Mouse (Mus musculus) kidney, adult 2 months (tissue): Measurements from ENCODE around the gene Hprt. TPM values are rescaled to one million over a fixed set of nuclear protein-coding genes. Genes with fewer than 3 reads are reported as not detected.

Experiments used
- DNase-seq: peaks from one replicate; pipeline ENCODE4 v3.0.0; 2021
- H3K27ac ChIP-seq: fragments of 200-500 bp; 2 replicates; pipeline ENCODE4 v1.5.1; 2012; ENCODE audit warnings: low read depth, low read length, control low read depth, inconsistent platforms; ENCODE audit not compliant: insufficient read depth
- H3K27me3 ChIP-seq: fragments of 200-500 bp; replicated peaks from 2 replicates; pipeline ENCODE4 v1.6.1; 2012; ENCODE audit warnings: mild to moderate bottlenecking, moderate library complexity, low read length, inconsistent platforms; ENCODE audit not compliant: control insufficient read depth, insufficient read depth
- H3K36me3 ChIP-seq: fragments of 200-500 bp; 2 replicates; pipeline ENCODE4 v1.6.1; 2012; ENCODE audit warnings: mild to moderate bottlenecking, moderate library complexity, low read length, inconsistent platforms; ENCODE audit not compliant: control insufficient read depth, insufficient read depth
- H3K4me1 ChIP-seq: fragments of 200-500 bp; 2 replicates; pipeline ENCODE4 v1.6.1; 2011; ENCODE audit warnings: low read length; ENCODE audit not compliant: control insufficient read depth, insufficient read depth
- H3K4me3 ChIP-seq: fragments of 200-500 bp; 2 replicates; pipeline ENCODE4 v1.5.1; 2011; ENCODE audit warnings: mild to moderate bottlenecking, low read depth, low read length, control low read depth; ENCODE audit not compliant: insufficient read depth
- CTCF ChIP-seq: fragments of 200-500 bp; conservative IDR thresholded peaks from 2 replicates; pipeline ENCODE4 v1.5.1; 2011; ENCODE audit warnings: low read depth, mild to moderate bottlenecking, control low read depth, low read length, moderate library complexity, mixed read lengths; ENCODE audit not compliant: insufficient read depth, insufficient read length
- POLR2A ChIP-seq: fragments of 200-500 bp; IDR thresholded peaks from one replicate; pipeline ENCODE4 v1.6.1; 2011; ENCODE audit warnings: low read depth, low read length, control low read depth
- WGBS: fragments of 180-500 bp; shearing (Covaris S2); methylation state at CpG from one replicate; pipeline ENCODE4 v1.1.7; 2018; 5-methylcytosine and 5-hydroxymethylcytosine counted together
- polyA plus RNA-seq: library from polyadenylated mRNA; depleted of rRNA; stranded (reverse); fragments of >200 nt; gene quantifications from 2 replicates; pipeline ENCODE4 v1.2.3, GENCODE M21; 2012

Gene Hprt
- polyA plus RNA-seq, 1 experiment: 28.9 TPM

DNA sequence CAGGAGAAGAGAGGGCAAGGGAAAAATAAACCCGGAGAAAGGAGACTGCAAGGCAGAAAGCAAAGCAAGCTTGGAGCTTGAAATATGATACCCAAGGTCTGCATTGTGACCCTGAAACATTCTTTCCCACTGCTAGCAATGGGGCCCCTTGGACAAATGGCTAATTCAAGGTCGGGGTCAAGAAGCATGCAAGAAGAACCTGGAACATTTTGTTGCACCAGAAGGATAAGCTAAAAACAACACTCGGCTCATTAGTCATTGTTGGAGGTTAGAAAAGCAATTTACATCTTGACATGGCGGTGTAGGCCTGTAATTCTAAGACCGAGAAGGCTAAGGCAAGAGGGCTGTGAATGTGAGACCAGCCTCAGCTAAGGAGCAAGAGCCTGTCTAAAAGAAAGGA, 51.7 kb downstream of the Hprt start:
- WGBS: 35% methylated on average over 5 of the region's 5 CpGs
- Histone ChIP-seq H3K27me3 (no peaks in the 10 kb centered on the region), H3K27ac (no peak overlapping the region), H3K36me3 (no peaks in the 10 kb centered on the region), H3K4me1 (no peaks in the 10 kb centered on the region), H3K4me3 (no peak overlapping the region)
- TF ChIP-seq CTCF: no peak
- no peak for TF ChIP-seq POLR2A
- DNase-seq: peak; percentile 22

DNA sequence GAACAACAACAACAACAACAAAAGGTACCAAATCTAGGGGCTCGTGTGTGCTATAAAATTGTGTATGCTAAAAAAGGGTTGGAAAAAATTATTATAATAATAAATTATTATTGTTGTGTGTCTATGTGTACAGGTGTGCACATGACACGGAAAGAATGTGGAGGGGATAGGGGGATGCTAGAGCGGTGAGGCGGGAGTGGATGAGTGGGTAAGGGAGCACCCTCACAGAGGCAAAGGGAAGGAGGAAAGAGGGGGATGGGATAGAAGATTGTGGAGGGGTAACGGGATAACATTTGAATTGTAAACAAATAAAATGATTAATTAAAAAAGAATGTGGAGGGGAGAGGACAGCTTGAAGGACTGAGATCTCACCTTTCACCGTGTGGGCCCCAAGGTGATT, 52.2 kb downstream of the Hprt start:
- no peaks in the 10 kb centered on the region for H3K36me3 ChIP-seq
- no peak for DNase-seq
- H3K27ac ChIP-seq: no peak overlapping the region
- H3K27me3 ChIP-seq: no peaks in the 10 kb centered on the region
- TF ChIP-seq CTCF (no peak), POLR2A (no peak)
- H3K4me3 ChIP-seq: no peak overlapping the region
- H3K4me1 ChIP-seq: no peaks in the 10 kb centered on the region
- WGBS: 86% methylated on average over 6 of the region's 6 CpGs

DNA sequence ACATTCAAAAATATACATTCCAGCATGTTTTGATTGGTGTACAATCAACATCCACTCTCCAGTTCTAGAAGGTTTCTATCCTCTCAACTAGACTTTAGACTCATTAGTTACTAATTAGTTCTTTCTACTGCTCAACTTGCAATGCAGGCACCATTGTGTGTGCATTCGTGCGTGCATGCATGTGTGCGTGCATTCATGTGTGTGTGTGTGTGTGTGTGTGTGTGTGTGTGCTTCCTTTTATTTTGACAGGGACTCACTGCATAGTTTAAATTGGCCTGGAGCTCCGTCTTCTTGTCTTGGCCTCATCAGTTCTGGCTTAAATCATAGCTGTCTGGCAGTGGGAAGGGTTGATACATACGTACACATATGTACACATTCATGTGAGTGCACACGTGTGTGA, 53.1 kb downstream of the Hprt start:
- DNase-seq: peak; percentile 10
- H3K4me3 ChIP-seq: no peak overlapping the region
- TF ChIP-seq POLR2A (no peak), CTCF (no peak)
- no peak overlapping the region for H3K27ac ChIP-seq
- no peaks in the 10 kb centered on the region for H3K36me3 ChIP-seq
- 59% methylated on average over 6 of the region's 6 CpGs for WGBS
- H3K4me1 ChIP-seq: 0 out of 2 replicates have a peak, but pooled peaks cover 2% of the 10 kb centered on the region
- H3K27me3 ChIP-seq: no peaks in the 10 kb centered on the region

DNA sequence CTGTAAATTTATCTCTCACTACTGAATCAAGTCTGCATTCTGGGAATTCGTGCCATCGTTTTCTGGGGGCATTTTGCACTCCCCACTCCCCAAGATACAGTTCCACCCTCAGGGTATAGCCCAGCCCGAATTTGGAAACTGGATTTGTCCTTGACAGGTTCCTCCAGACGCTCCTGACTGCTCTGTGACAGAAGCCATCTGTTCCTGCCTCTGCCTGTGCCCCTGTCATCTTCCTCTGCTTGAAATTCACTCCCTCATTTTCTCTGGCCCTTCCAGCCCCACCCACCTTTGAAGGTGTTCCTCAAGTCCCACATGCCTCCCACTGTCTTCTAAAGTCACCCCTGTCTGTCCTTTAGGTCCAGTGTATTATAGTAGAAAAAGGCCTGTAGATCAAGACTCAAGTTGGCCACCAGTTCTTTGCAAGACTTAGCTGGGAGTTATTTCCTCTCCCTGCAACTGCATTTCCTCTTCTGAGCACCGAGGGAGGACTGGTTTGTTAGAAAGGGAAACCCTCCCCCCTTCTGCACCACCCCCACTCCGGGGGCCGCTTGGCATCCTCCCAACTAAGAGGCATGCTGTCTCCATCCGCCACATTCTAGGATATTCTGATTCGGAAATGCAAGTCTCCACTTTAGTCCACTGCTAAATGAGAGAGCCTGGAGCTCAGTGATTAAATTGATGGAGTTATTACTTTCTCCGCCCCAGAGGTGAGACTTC, 57.4 kb downstream of the Hprt start:
- peak; percentile 71 for DNase-seq
- no peak for TF ChIP-seq POLR2A
- TF ChIP-seq CTCF: no peak

DNA sequence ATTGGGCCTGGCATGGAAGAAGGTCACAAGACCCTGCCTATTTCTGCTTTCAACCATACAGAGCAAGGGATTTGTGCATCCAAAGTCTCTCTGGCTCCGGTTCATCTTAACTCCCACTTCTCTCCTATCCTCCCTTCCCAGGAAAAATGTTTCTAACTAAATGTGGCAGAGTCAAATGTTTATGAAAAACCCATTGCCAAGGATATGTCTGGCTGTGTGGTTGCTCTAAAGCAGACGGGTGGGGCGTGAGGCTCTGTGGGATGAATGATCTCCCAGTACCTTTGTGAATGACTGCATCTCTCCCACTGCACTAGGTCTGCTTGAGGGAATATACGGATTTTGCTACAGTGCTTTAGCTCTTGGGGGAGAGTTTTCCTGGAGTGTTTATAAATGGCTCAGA, 58.1 kb downstream of the Hprt start:
- H3K4me1 ChIP-seq: 0 out of 2 replicates have a peak, but pooled peaks cover 2% of the 10 kb centered on the region
- H3K36me3 ChIP-seq: no peaks in the 10 kb centered on the region
- no peak overlapping the region for H3K4me3 ChIP-seq
- 69% methylated on average over 4 of the region's 4 CpGs for WGBS
- no peaks in the 10 kb centered on the region for H3K27me3 ChIP-seq
- no peak overlapping the region for H3K27ac ChIP-seq
- TF ChIP-seq CTCF: no peak
- no peak for TF ChIP-seq POLR2A
- no peak for DNase-seq

More for the DNA sequence above, 57.4 kb downstream of the Hprt start:
- H3K4me1 ChIP-seq: 0 out of 2 replicates have a peak, but pooled peaks cover 2% of the 10 kb centered on the region
- H3K27me3 ChIP-seq: no peaks in the 10 kb centered on the region
- H3K27ac ChIP-seq: 0 out of 2 replicates have a peak overlapping the region, but pooled peaks have one; percentile 46
- no peaks in the 10 kb centered on the region for H3K36me3 ChIP-seq
- no peak overlapping the region for H3K4me3 ChIP-seq
- WGBS: 29% methylated on average over 10 of the region's 10 CpGs

DNA sequence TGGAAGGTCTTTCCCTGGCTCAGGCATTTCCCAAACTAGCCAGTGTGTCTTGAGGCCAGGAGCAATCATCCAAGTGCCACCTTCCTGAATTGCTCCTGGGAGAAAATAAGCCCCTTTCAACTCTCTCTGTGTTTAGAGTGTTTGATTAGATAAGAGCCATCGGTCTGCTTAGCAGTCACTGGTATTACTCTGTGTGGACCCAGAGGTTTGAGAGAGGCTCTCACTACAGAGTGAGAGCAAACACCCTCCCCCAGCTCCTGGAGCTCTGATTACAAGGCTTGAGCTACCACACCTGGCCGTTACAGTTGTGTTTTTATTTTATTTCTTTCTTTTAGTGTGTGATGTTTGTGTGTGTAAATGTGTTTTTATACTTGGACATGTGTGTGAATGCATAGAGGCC, 59.0 kb downstream of the Hprt start:
- TF ChIP-seq CTCF (no peak), POLR2A (no peak)
- DNase-seq: no peak
- Histone ChIP-seq H3K27me3 (no peaks in the 10 kb centered on the region), H3K27ac (no peak overlapping the region), H3K4me3 (no peak overlapping the region), H3K36me3 (no peaks in the 10 kb centered on the region), H3K4me1 (0 out of 2 replicates have a peak, but pooled peaks cover 2% of the 10 kb centered on the region)
- WGBS: 62% methylated on average over 2 of the region's 2 CpGs

DNA sequence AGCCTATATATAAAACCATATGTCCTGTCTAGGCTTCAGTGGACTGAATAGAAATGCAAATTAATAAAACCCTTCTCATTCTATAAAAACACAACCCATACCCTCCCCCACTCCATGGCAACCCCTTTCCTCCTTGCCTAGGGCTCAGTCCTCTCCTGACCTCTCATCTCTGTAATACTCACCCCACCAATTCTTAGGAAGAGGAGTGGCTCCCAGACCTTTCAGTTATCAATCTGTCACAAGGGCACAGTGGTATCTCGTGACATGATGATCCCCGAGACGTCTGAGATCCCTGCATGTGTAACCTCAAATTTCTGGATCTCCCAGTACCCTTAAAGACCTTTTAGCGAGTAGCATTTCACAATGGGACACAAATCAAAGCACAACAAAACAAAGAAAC, 61.3 kb downstream of the Hprt start:
- no peak for DNase-seq
- 0 out of 2 replicates have a peak, but pooled peaks cover 2% of the 10 kb centered on the region for H3K4me1 ChIP-seq
- H3K27me3 ChIP-seq: no peaks in the 10 kb centered on the region
- 84% methylated on average over 4 of the region's 4 CpGs for WGBS
- H3K4me3 ChIP-seq: no peak overlapping the region
- no peak overlapping the region for H3K27ac ChIP-seq
- TF ChIP-seq CTCF (no peak), POLR2A (no peak)
- H3K36me3 ChIP-seq: no peaks in the 10 kb centered on the region

DNA sequence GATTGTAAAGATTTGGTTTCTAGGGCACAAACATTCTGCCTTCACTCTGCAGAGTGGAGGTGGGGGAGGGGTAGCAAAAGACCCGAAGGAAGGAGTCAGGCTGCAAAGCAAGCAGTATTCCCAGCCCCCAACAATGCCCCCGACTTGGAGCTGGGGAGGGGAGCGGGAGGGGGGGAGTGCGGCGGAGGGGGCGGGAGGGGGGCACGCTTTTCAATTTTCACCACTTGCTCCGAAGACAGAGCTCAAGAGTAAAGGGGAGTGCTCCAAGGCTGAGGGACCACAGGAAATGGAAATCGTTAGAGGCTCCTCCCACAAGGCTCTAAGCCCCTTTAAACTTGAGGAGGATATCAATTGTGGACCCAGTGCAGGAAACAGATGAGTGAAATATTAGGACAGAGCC, 62.4 kb downstream of the Hprt start:
- TF ChIP-seq POLR2A (no peak), CTCF (no peak)
- Histone ChIP-seq H3K36me3 (no peaks in the 10 kb centered on the region), H3K27me3 (no peaks in the 10 kb centered on the region), H3K4me3 (no peak overlapping the region), H3K27ac (no peak overlapping the region), H3K4me1 (0 out of 2 replicates have a peak, but pooled peaks cover under 1% of the 10 kb centered on the region)
- 7% methylated on average over 8 of the region's 9 CpGs for WGBS
- no peak for DNase-seq
